Mouse (Mus musculus) kidney, adult 9 months (tissue): Measurements from ENCODE around the gene Smoc2.

Experiments used
- DNase-seq: peaks from one replicate; pipeline ENCODE4 v3.0.0; 2022

Smoc2 gene

GRCm38 (mm10) chr17:14279177-14279965 lies at the start of gene Smoc2:
Gene Smoc2 (plus strand): TSS chr17:14279506.
- no peak for DNase-seq

- DNase-seq, result no peak
Observed at GRCm38 (mm10) chr17:14230698-14231430, 48.4 kb upstream of the Smoc2 start.

GRCm38 (mm10) chr17:14232629-14233028 lies 46.7 kb upstream of the Smoc2 start:
- DNase-seq, result peak; percentile 80

- no peak for DNase-seq
Observed at GRCm38 (mm10) chr17:14233658-14234057, 45.6 kb upstream of the Smoc2 start.

GRCm38 (mm10) chr17:14234774-14235389 lies 44.4 kb upstream of the Smoc2 start:
- no peak for DNase-seq

GRCm38 (mm10) chr17:14237134-14237533 lies 42.2 kb upstream of the Smoc2 start:
- no peak for DNase-seq

GRCm38 (mm10) chr17:14239960-14240359 lies 39.3 kb upstream of the Smoc2 start:
- no peak for DNase-seq

GRCm38 (mm10) chr17:14242634-14243033 lies 36.7 kb upstream of the Smoc2 start:
- DNase-seq, result no peak

- no peak for DNase-seq
Observed at GRCm38 (mm10) chr17:14244195-14244965, 34.9 kb upstream of the Smoc2 start.

- no peak for DNase-seq
Observed at GRCm38 (mm10) chr17:14246266-14246665, 33.0 kb upstream of the Smoc2 start.

- DNase-seq, result no peak
Observed at GRCm38 (mm10) chr17:14247931-14248330, 31.4 kb upstream of the Smoc2 start.

- no peak for DNase-seq
Observed at GRCm38 (mm10) chr17:14249595-14249994, 29.7 kb upstream of the Smoc2 start.

GRCm38 (mm10) chr17:14250401-14250800 lies 28.9 kb upstream of the Smoc2 start:
- DNase-seq, result no peak

- DNase-seq, result no peak
Observed at GRCm38 (mm10) chr17:14252456-14252855, 26.9 kb upstream of the Smoc2 start.

GRCm38 (mm10) chr17:14254616-14255015 lies 24.7 kb upstream of the Smoc2 start:
- DNase-seq, result no peak

- DNase-seq, result no peak
Observed at GRCm38 (mm10) chr17:14257799-14258520, 21.3 kb upstream of the Smoc2 start.

GRCm38 (mm10) chr17:14258906-14259305 lies 20.4 kb upstream of the Smoc2 start:
- DNase-seq, result no peak

- DNase-seq, result no peak
Observed at GRCm38 (mm10) chr17:14260966-14261365, 18.3 kb upstream of the Smoc2 start.

- no peak for DNase-seq
Observed at GRCm38 (mm10) chr17:14262217-14262616, 17.1 kb upstream of the Smoc2 start.

- DNase-seq, result no peak
Observed at GRCm38 (mm10) chr17:14268001-14268400, 11.3 kb upstream of the Smoc2 start.

GRCm38 (mm10) chr17:14273386-14273785 lies 5.9 kb upstream of the Smoc2 start:
- DNase-seq, result no peak

GRCm38 (mm10) chr17:14277310-14277709 lies 2.0 kb upstream of the Smoc2 start:
- DNase-seq, result no peak
